Comparison of ENCODE assay signal across 1 mouse cellular context in the genomic region with DNA sequence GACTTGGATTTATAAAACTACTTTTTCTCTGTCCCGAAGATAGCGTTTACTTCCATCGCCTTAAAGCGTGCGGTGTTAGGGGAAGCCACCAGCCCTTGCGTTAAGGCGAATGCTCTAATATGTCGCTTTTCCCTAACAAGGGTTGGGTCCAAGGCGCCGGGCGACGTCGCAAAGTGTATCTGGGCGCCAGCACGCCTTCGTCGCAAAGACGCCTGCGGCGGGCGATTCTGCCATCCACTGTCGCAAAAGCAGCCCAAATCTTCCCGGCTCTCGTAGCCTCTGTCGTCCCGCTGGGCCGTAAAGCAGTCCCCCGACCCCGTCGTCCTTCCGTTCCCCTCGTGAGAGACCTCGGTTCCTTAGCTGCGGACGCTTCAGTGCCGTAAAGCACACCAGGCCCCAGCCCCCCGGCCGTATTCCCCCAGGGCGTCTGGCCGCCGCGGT.
A peak's percentile ranks its signal among the peaks of the same experiment; 100 is the strongest.
TF ChIP-seq lines count a peak whose summit lies in the region.

No protein-coding gene starts in this region.

TF ChIP-seq in CH12.LX, 34 proteins besides CTCF, POLR2A, EP300 and RAD21:
- TF ChIP-seq ZKSCAN1 (IDR thresholded peaks at IDR 0.05; ENCODE audit: borderline replicate concordance, low read depth, low read length) = no peak
- peak; percentile 95 for TF ChIP-seq MAZ (IDR thresholded peaks at IDR 0.05; ENCODE audit: low read depth, low read length)
- no peak for TF ChIP-seq JUND (conservative IDR thresholded peaks at IDR 0.05; ENCODE audit: low read depth, low read length)
- no peak for TF ChIP-seq USF2 (conservative IDR thresholded peaks at IDR 0.05; ENCODE audit: low read depth, low read length)
- TF ChIP-seq ZMIZ1 (IDR thresholded peaks at IDR 0.05; ENCODE audit: low read depth, low read length) = no peak; the same call in 1 of the 2 replicates
- no peak for TF ChIP-seq CHD1 (IDR thresholded peaks at IDR 0.05; ENCODE audit: low read depth, low read length)
- peak; percentile 81 for TF ChIP-seq MAX (IDR thresholded peaks at IDR 0.05; ENCODE audit: low read length)
- peak; percentile 82; the same call in 1 of the 2 replicates for TF ChIP-seq E2F4 (IDR thresholded peaks at IDR 0.05; ENCODE audit: insufficient replicate concordance, low read depth, low read length)
- TF ChIP-seq CHD2 (IDR thresholded peaks at IDR 0.05; ENCODE audit: low read length) = peak; percentile 68; the same call in 1 of the 2 replicates
- peak; percentile 82; the same call in 1 of the 2 replicates for TF ChIP-seq MYC (IDR thresholded peaks at IDR 0.05; ENCODE audit: low read depth, low read length)
- 0 out of 2 replicates have a peak, but pooled peaks have one; percentile 56 for TF ChIP-seq NELFE (IDR thresholded peaks at IDR 0.05; ENCODE audit: low read depth, low read length)
- TF ChIP-seq KAT2A (IDR thresholded peaks at IDR 0.05; ENCODE audit: insufficient replicate concordance, low read length) = peak; percentile 98
- TF ChIP-seq UBTF (IDR thresholded peaks at IDR 0.05; ENCODE audit: low read depth, low read length) = peak; percentile 94
- TF ChIP-seq MEF2A (IDR thresholded peaks at IDR 0.05; ENCODE audit: borderline replicate concordance, low read depth, low read length) = peak; percentile 90
- TF ChIP-seq TCF12 (IDR thresholded peaks at IDR 0.05; ENCODE audit: low read depth, low read length) = peak; percentile 57; the same call in 1 of the 2 replicates
- TF ChIP-seq GABPA (IDR thresholded peaks at IDR 0.05; ENCODE audit: insufficient replicate concordance, low read depth, low read length) = peak; percentile 70; the same call in 1 of the 2 replicates
- peak; percentile 90 for TF ChIP-seq MXI1 (IDR thresholded peaks at IDR 0.05; ENCODE audit: low read depth, low read length)
- no peak for TF ChIP-seq ZC3H11A (IDR thresholded peaks at IDR 0.05; ENCODE audit: low read depth, low read length)
- no peak for TF ChIP-seq JUN (IDR thresholded peaks at IDR 0.05; ENCODE audit: insufficient read depth, low read depth, low read length)
- TF ChIP-seq ETS1 (conservative IDR thresholded peaks at IDR 0.05; ENCODE audit: low read depth, low read length) = 0 out of 2 replicates have a peak, but pooled peaks have one; percentile 19
- TF ChIP-seq BHLHE40 (IDR thresholded peaks at IDR 0.05; ENCODE audit: low read depth, low read length) = peak; percentile 59
- TF ChIP-seq SMC3 (IDR thresholded peaks at IDR 0.05; ENCODE audit: low read depth, low read length) = no peak
- 0 out of 2 replicates have a peak, but pooled peaks have one; percentile 3 for TF ChIP-seq ZNF384 (IDR thresholded peaks at IDR 0.05; ENCODE audit: low read depth, low read length)
- TF ChIP-seq TBP (conservative IDR thresholded peaks at IDR 0.05; ENCODE audit: low read depth, low read length) = peak; percentile 60; the same call in 1 of the 2 replicates
- peak; percentile 93 for TF ChIP-seq ELF1 (IDR thresholded peaks at IDR 0.05; ENCODE audit: low read depth, low read length)
- no peak for TF ChIP-seq RCOR1 (conservative IDR thresholded peaks at IDR 0.05; ENCODE audit: low read depth, low read length)
- TF ChIP-seq POLR2AphosphoS2 (IDR thresholded peaks at IDR 0.05; ENCODE audit: low read depth, low read length) = no peak
- TF ChIP-seq IRF4 (IDR thresholded peaks at IDR 0.05; ENCODE audit: low read depth, low read length) = peak; percentile 69; the same call in 1 of the 2 replicates
- peak; percentile 92 for TF ChIP-seq HCFC1 (IDR thresholded peaks at IDR 0.05; ENCODE audit: low read depth, low read length)
- TF ChIP-seq SIN3A (IDR thresholded peaks at IDR 0.05; ENCODE audit: low read length) = peak; percentile 83
